Mouse (Mus musculus) embryonic fibroblast, embryonic 13.5 days (primary cell): ENCODE data around the gene Mybpc2. TPM values are rescaled to one million over a fixed set of nuclear protein-coding genes. Genes with fewer than 3 reads are reported as not detected.

Experiments
- H3K27ac ChIP-seq: 2 replicates; pipeline ENCODE4 v1.5.1; 2012; ENCODE audit warnings: low read length, control low read depth, inconsistent platforms; ENCODE audit not compliant: insufficient read depth
- H3K4me1 ChIP-seq: 2 replicates; pipeline ENCODE4 v1.6.1; 2011; ENCODE audit warnings: low read length; ENCODE audit not compliant: control insufficient read depth, insufficient read depth
- H3K4me3 ChIP-seq: 2 replicates; pipeline ENCODE4 v1.5.1; 2011; ENCODE audit warnings: mild to moderate bottlenecking, control low read depth, low read length; ENCODE audit not compliant: insufficient read depth
- CTCF ChIP-seq: IDR thresholded peaks from 2 replicates; pipeline ENCODE4 v1.5.1; 2011; ENCODE audit warnings: mild to moderate bottlenecking, control low read depth, low read length, moderate library complexity, borderline replicate concordance; ENCODE audit not compliant: insufficient read depth
- POLR2A ChIP-seq: IDR thresholded peaks from 2 replicates; pipeline ENCODE4 v1.6.1; 2011; ENCODE audit warnings: low read depth, mild to moderate bottlenecking, control low read depth, low read length, moderate library complexity
- polyA plus RNA-seq: library from polyadenylated mRNA; stranded (reverse); fragments of >200 nt; gene quantifications from 2 replicates; pipeline ENCODE4 v1.2.4, GENCODE M21; 2011; ENCODE audit warnings: low read depth; ENCODE audit not compliant: missing spikeins, insufficient read length

Mybpc2 gene
- polyA plus RNA-seq, 1 experiment = not detected

DNA sequence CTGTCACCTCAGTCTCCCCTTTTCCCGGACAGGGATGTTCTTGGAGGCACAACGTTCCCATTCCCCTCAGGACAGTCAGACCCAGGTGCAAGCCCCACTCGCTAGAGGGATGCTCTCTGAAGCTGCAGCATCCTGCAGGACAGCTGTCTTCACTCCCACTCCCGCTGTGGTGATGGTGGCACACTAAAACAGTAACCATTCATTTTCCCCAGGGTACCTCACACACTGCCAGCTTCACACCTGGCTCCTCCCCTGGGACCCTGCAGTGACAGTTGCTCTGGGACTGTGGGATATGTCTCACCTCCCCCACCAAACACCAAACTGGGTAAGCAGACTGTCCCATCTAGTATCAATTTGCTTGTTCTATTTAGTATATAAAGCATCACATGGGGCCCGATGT is 23.3 kb upstream of the Mybpc2 start:
- TF ChIP-seq CTCF = no peak
- no peak for TF ChIP-seq POLR2A
- no peak overlapping the region for H3K27ac ChIP-seq
- peak overlapping the region; percentile 65 for H3K4me3 ChIP-seq

DNA sequence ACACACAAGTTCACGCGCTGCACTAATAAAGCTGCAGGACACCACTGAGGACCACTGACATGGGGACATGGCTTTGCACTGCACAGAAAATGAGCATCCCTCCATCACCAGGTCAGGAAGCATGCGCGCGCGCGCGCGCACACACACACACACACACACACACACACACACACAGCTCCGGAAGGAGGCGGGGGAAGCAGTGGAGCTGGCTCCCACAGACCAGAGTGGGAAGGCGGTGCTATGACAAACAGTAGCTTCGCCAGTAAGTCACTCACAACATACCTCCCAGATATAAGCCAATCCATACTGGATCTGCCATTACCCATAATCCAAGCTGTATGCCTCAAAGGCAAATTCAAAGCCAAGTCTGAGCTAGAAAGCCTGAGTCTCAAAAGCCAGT is 22.6 kb upstream of the Mybpc2 start:
- TF ChIP-seq CTCF (no peak), POLR2A (no peak)
- H3K27ac ChIP-seq = no peak overlapping the region
- peak overlapping the region; percentile 65; the same call in 1 of the 2 replicates for H3K4me3 ChIP-seq
- H3K4me1 ChIP-seq = no peaks in the 10 kb centered on the region

More for the DNA sequence above, 23.3 kb upstream of the Mybpc2 start:
- H3K4me1 ChIP-seq = no peaks in the 10 kb centered on the region

DNA sequence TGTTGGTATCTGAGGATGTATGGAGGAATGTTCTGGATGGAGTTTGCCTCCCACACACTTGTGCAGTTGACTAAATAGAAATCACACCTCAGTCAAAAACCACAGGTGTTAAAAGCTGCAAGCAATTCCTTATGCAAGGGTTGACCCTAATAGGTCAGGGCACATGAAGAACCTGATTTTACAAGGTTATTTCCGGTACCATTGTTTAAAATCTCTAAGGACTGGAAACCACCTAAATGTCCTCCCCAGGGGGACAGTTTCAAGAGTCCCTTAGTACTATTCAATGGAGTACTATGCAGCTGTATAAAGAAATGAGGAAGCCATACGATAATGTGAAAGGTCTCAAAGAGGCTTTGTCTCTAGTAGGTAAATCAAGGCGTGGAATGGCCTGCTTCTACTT is 21.8 kb upstream of the Mybpc2 start:
- Histone ChIP-seq H3K4me3 (no peak overlapping the region), H3K27ac (no peak overlapping the region), H3K4me1 (no peaks in the 10 kb centered on the region)
- TF ChIP-seq CTCF (no peak), POLR2A (no peak)

DNA sequence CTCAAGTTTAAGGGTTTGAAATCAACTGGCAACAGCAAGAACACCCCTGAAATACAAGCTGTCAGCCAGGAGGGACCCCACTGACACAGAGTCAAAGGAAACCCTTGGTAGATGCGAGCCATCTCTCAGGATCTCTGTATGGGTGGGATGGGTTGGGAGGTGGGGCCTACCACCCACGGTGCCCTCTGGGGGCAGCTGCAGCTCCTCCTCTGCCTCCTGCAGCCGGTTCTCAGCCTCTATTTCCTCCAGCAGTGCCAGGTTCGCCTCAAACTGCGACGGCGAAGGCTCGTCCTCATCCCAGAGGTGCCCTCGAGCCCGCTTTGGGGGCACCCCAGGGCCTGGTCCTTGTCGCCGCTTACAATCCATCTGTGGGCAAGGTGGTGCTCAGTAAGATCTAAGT is 18.6 kb upstream of the Mybpc2 start:
- TF ChIP-seq POLR2A (no peak), CTCF (no peak)
- H3K4me3 ChIP-seq = no peak overlapping the region
- no peak overlapping the region for H3K27ac ChIP-seq
- H3K4me1 ChIP-seq = no peaks in the 10 kb centered on the region

DNA sequence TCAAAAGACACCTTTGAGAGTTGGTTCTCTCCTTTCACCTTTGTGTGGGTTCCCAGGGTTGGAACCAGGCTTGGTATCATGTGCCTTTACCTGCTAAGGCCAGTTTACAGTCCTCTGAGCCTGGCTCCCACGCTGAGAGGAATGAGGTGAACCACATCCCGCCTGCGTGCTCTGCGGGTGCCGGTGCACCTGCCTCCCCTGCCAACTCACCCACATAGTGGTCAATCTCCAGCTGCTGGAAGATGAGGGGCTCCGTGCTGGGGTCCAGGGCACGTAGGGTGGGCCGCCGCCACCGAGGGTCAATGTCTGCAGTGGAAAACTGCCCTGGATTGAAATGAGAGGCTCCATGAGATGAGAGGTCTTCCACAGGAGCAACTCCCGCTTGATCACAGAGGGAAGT is 18.1 kb upstream of the Mybpc2 start:
- Histone ChIP-seq H3K4me3 (no peak overlapping the region), H3K4me1 (no peaks in the 10 kb centered on the region), H3K27ac (no peak overlapping the region)
- no peak for TF ChIP-seq CTCF
- TF ChIP-seq POLR2A = no peak

DNA sequence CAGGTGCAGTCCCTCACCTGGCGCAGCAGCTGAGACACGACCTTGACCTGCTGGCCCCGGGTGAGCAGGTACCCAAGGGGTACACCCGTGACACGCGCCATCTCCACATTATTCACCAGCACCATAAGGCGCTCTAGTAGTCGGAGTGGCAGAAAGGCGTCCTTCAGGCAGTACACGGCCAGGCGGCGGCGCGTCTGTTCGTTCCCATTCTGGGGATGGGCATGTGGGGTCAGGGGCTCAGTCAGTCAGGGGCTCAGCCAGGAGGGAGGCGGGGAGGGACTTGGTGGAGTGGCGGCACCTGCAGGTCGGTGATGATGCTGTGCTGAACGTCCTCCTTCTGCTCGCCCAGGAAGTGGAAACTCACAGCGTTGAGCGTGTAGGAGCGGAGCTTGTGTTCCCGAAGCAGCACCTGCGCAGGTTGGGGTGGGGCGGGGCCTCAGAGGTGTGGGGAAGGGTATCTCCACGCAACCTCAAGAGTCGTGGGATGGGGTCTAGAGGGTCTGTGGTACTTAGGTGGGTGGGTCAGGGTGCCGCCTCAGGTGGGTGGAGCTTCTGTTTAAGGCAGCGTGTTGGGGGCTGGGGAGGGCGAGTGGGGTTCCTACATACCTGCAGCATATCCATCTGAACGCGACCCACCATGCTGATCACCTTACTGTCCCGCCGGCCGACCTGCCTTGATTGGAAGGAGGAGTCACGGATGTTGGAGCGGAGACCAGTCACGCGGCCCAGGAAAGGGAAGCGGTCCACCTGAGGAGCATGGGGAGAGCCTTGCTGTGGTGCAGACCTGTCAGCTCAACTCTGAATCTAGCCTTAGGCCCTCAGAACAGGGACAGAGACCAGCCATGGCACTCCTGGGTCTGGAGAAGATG is 14.5 kb upstream of the Mybpc2 start:
- H3K4me3 ChIP-seq = no peak overlapping the region
- no peak for TF ChIP-seq CTCF
- TF ChIP-seq POLR2A = no peak
- H3K27ac ChIP-seq = no peak overlapping the region
- H3K4me1 ChIP-seq = no peaks in the 10 kb centered on the region

DNA sequence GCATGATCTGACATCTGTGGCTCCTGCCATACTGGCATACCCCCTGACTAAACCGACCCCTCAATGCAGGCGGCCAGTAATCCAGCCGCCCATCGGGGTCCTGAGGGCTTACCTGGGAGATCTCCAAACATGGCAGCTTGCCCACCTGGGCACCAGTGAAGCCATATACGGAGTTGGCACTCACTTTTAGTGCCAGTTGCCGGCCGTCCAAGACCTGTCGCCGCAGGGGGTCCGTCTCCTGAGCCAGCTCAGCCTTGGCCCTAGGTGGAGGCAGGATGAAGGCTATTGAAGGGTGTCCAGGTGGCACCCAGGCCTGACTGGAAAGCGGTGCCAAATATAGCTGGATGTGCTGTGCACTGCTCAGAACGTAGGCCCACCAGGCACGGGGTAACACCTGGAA is 13.0 kb upstream of the Mybpc2 start:
- H3K4me1 ChIP-seq = no peaks in the 10 kb centered on the region
- TF ChIP-seq CTCF = no peak
- no peak overlapping the region for H3K4me3 ChIP-seq
- no peak overlapping the region for H3K27ac ChIP-seq

DNA sequence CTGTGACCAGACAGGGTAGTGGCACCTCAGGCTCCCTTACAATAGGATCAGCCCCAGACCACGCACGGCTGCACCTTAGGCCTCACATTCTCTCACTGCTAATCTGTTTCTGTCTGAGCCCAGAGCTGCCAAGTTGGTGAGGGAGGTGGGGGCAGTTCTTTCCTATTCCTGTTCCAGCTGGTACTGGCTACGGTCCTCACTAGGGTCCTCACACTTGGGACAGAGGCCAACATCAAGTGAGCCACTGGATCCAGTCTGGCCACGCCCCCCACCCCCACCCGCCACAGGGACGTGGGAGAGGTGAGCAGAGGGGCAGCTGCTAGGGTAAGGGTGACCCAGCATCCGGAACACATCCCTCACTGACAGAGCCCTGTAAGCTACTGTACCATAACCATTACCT is 12.6 kb upstream of the Mybpc2 start:
- Histone ChIP-seq H3K4me1 (no peaks in the 10 kb centered on the region), H3K4me3 (no peak overlapping the region), H3K27ac (no peak overlapping the region)
- no peak for TF ChIP-seq CTCF
- TF ChIP-seq POLR2A = no peak

DNA sequence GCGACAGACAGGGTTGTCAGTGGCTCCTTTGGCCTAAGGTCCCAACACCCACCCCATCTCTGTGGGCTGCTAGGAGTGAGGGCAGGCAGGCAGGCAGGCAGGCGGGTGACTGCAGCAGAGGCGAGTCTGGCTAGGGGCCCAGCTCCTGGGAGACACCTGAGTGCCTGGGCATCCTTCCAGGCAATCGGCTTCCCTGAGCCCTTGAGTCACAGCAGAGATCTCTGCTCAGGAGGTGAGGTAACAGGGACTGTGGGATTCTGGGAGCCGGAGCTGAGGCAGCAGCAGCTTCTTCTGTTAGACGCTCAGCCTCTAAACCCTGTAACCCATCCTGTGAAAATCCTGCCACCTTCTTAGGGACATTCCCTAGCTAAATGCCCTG is 12.1 kb upstream of the Mybpc2 start:
- Histone ChIP-seq H3K4me1 (no peaks in the 10 kb centered on the region), H3K27ac (no peak overlapping the region), H3K4me3 (no peak overlapping the region)
- TF ChIP-seq CTCF = no peak
- no peak for TF ChIP-seq POLR2A

DNA sequence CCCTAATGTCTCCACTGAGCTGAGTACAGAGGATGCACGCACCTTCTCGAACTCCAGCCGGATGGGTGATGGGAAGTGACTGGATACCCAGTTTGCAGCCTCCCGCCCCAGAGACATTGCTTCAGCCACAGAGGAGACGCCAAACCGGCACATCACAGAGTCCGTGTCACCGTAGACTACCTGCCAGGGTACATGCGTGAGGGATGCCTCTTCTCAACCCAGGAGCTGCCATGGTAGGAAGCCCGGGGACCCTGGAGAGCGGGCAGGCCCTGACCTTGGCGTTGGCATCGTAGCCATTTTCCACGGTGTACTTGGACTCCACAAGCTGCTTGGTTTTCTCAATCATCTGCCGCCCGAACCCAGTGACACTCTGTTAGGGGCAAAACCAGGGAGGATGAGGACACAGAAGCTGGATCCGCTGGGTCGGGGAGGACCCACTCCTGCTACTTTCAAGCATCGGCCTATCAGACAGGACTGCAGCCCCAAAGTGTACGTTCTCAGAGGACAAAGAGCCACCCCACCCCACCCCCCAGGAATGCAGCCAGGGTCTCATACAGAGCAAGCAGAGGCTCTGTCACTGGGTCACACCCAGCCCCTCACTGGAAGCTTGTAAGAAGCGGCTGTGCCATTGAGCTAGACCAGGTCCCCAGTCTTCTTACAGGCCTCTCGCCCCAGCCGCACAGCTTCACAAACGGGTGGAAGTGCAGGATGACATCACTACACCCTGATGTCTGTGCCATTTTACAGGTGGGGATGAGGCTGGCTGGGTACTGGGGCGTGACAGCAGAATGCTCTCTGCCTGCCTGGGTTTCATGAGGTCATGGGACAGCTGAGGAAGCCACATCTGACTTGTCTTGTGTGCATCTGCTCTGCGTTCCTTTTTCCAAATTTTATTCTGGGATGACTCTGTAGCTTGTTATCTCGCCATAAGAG is 11.5 kb upstream of the Mybpc2 start:
- no peak overlapping the region for H3K4me3 ChIP-seq
- TF ChIP-seq CTCF (no peak), POLR2A (no peak)

More for the DNA sequence above, 11.5 kb upstream of the Mybpc2 start:
- Histone ChIP-seq H3K27ac (no peak overlapping the region), H3K4me1 (no peaks in the 10 kb centered on the region)
